Mouse (Mus musculus): ENCODE results near the gene Zfp961.

GRCm38 (mm10) chr8:71925791-71926190 lies 25.0 kb upstream of the Zfp961 start:
- TF ChIP-seq CTCF (IDR thresholded peaks at IDR 0.05; ENCODE audit: extremely low read depth, insufficient read depth, low read length) = no peak
- no peak for TF ChIP-seq POLR2A (IDR thresholded peaks at IDR 0.05; ENCODE audit: extremely low read depth, insufficient read depth, low read length)
